Mouse (Mus musculus) embryonic facial prominence, embryonic 10.5 days (tissue): Measurements from ENCODE around the gene Glrx3. TPM values are rescaled to one million over a fixed set of nuclear protein-coding genes. Genes with fewer than 3 reads are reported as not detected.
"Not testable (repeated sequence)": the region's sequence is repeated elsewhere in the genome, so short reads cannot be mapped to it uniquely, and the experiment has no call there.

Experiments used
- DNase-seq: peaks from one replicate; pipeline ENCODE4 v3.0.0-alpha.2; 2017; ENCODE audit warnings: low spot score
- H3K27ac ChIP-seq: fragments of 300-500 bp; sonication (generic); replicated peaks from 2 replicates; pipeline ENCODE4 v1.5.1; 2016; ENCODE audit warnings: mild to moderate bottlenecking
- H3K27me3 ChIP-seq: fragments of 300-500 bp; sonication (generic); replicated peaks from 2 replicates; pipeline ENCODE4 v1.6.1; 2016; ENCODE audit warnings: low read depth, mild to moderate bottlenecking; ENCODE audit not compliant: poor library complexity, severe bottlenecking
- H3K36me3 ChIP-seq: fragments of 300-500 bp; sonication (generic); replicated peaks from 2 replicates; pipeline ENCODE4 v1.6.1; 2016; ENCODE audit warnings: mild to moderate bottlenecking, moderate library complexity
- H3K4me1 ChIP-seq: fragments of 300-500 bp; sonication (generic); 2 replicates; pipeline ENCODE4 v1.6.1; 2016
- H3K4me3 ChIP-seq: fragments of 300-500 bp; sonication (generic); 2 replicates; pipeline ENCODE4 v1.5.1; 2016; ENCODE audit warnings: mild to moderate bottlenecking, moderate library complexity
- H3K9me3 ChIP-seq: fragments of 300-500 bp; sonication (generic); 2 replicates; pipeline ENCODE4 v1.6.1; 2016; ENCODE audit warnings: mild to moderate bottlenecking
- WGBS: fragments of 180-500 bp; shearing (Covaris S2); methylation state at CpG from one replicate; pipeline ENCODE4 v1.1.7; 2016; 5-methylcytosine and 5-hydroxymethylcytosine counted together
- polyA plus RNA-seq: library from polyadenylated mRNA; unstranded; fragments of >200 nt; fragmentation: Nextera tagmentation; extraction: Ambion mirVana; gene quantifications from 2 replicates; pipeline ENCODE4 v1.2.1, GENCODE M21; 2016

Glrx3 gene
- polyA plus RNA-seq, 1 experiment from 2014 or later, result 316 TPM

DNA sequence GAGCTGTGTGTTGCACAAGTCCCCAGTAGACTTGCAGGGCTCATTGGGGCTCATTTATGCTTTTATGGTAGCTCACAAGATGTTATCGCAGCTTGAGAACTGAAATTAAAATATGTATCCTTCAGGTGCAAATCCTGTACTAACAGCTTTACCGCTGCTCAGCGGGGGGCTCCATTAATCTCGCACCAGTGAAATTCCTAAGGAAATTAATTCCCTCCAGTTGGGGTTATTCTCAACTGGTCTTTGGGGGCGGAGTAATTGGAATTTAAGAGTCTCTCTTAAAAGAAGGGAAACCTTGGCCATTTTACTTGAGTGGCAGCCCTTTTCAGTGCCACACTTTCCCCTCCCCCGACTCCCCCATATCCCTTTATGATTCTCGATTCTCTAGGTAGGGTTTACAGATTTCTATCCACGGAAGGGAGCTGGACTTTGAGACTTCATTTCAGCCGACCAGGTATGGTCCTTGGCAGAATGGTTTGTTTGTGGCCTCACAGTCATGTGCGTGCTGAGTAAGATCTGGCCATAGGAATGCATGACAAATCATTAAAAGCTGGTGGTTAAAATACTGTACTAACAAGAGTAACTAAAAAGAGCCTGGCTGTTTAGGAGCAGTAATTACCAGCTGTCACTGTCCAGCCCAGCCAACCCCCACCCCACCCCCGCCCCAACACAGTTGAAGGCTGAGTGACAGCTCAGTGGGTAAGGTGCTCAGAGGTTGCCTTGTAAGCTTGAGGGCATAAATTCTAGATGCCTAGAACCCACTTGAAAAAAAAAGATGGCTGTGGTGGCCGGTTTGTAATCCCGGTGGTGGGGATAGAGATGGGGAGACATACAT lies 5.4 kb upstream of the Glrx3 start:
- Histone ChIP-seq H3K4me3 (no peak overlapping the region), H3K9me3 (no peaks in the 10 kb centered on the region), H3K36me3 (no peaks in the 10 kb centered on the region), H3K27ac (no peak overlapping the region; the same call in 1 of the 2 replicates), H3K27me3 (no peaks in the 10 kb centered on the region), H3K4me1 (peaks cover 17% of the 10 kb centered on the region)
- no peak for DNase-seq
- 49% methylated on average over 13 of the region's 13 CpGs for WGBS

DNA sequence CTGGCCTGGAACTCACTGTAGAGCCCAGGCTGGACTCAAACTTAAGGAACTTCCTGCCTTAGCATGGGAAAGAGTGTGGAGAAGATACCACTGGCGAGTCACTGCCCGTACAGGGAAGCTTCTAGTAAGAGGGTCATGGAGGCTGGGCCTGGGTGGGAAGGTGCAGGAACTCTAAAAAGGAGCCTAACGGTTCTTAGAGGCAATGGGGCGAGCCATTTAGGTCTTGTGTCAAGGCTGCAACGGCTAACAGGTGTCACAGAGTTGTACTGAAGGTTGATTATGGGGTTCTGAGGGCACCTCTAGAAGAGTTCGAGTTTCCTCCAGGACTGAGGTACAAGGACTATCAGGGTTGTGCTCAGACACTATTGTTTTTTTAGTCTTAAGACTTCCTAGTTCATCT lies 513 bp upstream of the Glrx3 start:
- DNase-seq, result no peak
- Histone ChIP-seq H3K27me3 (no peaks in the 10 kb centered on the region), H3K4me3 (peak overlapping the region; percentile 88), H3K4me1 (peaks cover 32% of the 10 kb centered on the region), H3K36me3 (peaks cover 3% of the 10 kb centered on the region; the same call in 1 of the 2 replicates), H3K27ac (peak overlapping the region; percentile 95), H3K9me3 (no peaks in the 10 kb centered on the region)
- WGBS, result 76% methylated on average over 6 of the region's 6 CpGs

DNA sequence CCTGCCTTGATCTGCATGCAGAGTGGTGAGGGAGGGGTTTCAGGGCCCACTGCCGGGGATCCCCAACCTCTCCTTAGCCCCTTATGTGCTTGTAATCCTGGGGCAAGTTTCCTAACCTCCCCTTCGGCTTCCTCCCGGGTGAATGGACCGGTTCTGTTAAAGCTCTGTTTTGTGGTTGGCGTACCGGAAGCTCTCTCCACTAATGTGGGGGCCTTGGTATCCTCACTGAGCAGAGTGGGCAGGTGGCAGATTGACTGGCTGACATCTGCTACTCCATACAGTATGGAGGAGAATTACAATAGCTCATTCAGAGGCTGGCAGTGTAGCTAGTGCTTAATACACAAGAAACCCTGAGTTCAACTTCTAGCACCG lies 751 bp downstream of the Glrx3 start:
- DNase-seq, result no peak
- Histone ChIP-seq H3K9me3 (no peaks in the 10 kb centered on the region), H3K27me3 (no peaks in the 10 kb centered on the region), H3K4me3 (peak overlapping the region; percentile 88), H3K36me3 (peaks cover 13% of the 10 kb centered on the region), H3K27ac (peak overlapping the region; percentile 95), H3K4me1 (peaks cover 24% of the 10 kb centered on the region)
- WGBS, result 6% methylated on average over 7 of the region's 7 CpGs

DNA sequence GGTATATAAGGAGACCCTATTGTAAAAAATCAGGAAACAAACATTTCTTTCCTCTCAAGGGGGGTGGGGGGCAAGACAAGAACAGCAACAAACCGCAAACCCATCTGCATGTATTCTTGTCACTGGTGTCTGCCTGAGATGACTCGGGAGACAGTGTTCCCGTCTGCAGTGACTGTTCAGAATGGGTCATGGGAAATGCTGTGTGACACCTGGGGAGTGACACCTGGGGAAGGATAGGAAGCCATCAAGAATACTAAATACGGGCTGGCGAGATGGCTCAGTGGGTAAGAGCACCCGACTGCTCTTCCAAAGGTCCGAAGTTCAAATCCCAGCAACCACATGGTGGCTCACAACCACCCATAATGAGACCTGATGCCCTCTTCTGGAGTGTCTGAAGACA lies 1.5 kb downstream of the Glrx3 start:
- not testable (repeated sequence) for H3K9me3 ChIP-seq, DNase-seq, H3K27ac ChIP-seq, H3K27me3 ChIP-seq
- 87% methylated on average over 7 of the region's 7 CpGs for WGBS
- H3K36me3 ChIP-seq, result peaks cover 19% of the 10 kb centered on the region
- peak overlapping the region; percentile 88 for H3K4me3 ChIP-seq
- peaks cover 24% of the 10 kb centered on the region for H3K4me1 ChIP-seq

DNA sequence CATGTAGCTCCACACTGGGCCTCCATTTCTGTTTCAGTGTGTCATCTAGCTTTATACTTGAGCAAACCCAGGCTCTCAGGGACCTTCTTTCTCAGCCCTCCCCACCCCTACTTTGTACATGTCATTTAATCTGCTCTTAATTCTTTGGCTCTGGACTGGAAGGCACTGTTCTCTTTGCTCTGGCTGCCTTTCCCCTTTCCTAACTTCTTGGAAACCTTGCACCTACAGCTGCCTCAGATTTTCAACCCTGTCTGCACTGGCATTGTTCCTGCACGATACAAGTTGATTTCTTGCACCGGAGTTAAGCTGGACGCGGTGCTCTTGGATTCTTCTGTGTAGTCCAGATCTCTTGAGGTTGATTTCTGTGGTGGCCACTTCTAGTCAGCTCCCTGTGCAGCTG lies 5.5 kb downstream of the Glrx3 start:
- no peaks in the 10 kb centered on the region for H3K27me3 ChIP-seq
- DNase-seq, result no peak
- H3K9me3 ChIP-seq, result no peaks in the 10 kb centered on the region
- no peak overlapping the region for H3K4me3 ChIP-seq
- 95% methylated on average over 4 of the region's 4 CpGs for WGBS
- H3K36me3 ChIP-seq, result peaks cover 59% of the 10 kb centered on the region
- H3K4me1 ChIP-seq, result peaks cover 17% of the 10 kb centered on the region
- no peak overlapping the region for H3K27ac ChIP-seq

DNA sequence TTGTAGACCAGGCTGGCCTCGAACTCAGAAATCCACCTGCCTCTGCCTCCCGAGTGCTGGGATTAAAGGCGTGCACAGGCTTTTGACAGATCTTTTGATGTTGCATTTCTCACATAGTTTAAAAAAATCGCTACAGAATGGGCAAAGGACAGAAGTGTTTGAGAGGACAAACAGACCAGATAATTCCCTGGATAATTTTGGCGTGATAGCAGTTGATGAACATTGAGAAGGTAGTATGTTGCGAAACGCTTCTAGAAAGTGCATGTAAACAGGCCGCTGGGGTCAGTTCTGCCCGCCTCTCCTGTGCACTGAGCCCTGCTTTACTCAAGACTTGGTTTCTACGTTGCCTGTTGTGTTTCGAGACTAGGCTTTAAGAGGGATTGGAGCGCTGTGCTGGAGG lies 7.9 kb downstream of the Glrx3 start:
- H3K4me1 ChIP-seq, result peaks cover 2% of the 10 kb centered on the region; the same call in 1 of the 2 replicates
- H3K4me3 ChIP-seq, result no peak overlapping the region
- no peak for DNase-seq
- peaks cover 82% of the 10 kb centered on the region for H3K36me3 ChIP-seq
- H3K27me3 ChIP-seq, result no peaks in the 10 kb centered on the region
- H3K9me3 ChIP-seq, result no peaks in the 10 kb centered on the region
- 94% methylated on average over 12 of the region's 12 CpGs for WGBS
- H3K27ac ChIP-seq, result no peak overlapping the region

DNA sequence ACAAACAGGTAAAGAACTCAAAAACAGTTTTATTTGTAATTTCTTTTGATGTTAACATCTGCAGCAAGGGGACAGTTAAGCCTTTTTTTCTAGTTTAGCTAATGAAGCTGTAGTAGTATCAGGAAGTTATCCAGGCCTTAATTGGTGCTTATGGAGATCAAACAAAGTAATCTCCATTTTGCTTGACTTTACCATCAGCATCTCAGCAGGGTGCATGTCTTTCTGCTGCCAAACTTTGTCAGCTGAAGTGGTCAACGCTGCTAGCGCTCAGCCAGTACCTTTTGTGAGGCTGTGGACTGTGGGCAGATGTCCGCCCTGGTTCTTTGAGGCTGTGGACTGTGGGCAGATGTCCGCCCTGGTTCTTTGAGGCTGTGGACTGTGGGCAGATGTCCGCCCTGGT lies 24.0 kb downstream of the Glrx3 start:
- DNase-seq, result no peak
- Histone ChIP-seq H3K4me1 (no peaks in the 10 kb centered on the region), H3K27ac (no peak overlapping the region), H3K27me3 (no peaks in the 10 kb centered on the region), H3K4me3 (no peak overlapping the region), H3K9me3 (no peaks in the 10 kb centered on the region), H3K36me3 (peaks cover 99% of the 10 kb centered on the region)
- WGBS, result 80% methylated on average over 5 of the region's 5 CpGs

DNA sequence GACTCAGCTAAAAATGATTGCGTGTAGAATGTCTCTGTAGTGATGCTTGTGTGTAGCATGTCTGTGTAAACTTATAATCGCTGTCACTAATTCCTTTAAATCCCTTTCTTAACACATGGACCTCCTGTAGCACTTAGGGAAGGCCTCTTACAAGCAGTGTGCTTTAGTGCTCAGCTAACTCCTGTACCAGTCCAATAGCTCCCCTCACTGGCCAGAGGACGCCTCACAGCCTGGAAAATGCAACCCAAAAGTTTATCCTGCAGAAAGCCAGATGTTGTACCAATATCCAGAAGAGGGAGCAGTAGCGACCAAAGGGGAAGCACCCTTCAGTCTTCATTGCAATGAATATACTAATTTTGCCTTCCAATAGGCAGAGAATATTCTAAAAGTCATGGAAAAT lies 30.8 kb downstream of the Glrx3 start:
- peak; percentile 49 for DNase-seq
- Histone ChIP-seq H3K4me3 (no peak overlapping the region), H3K27me3 (no peaks in the 10 kb centered on the region), H3K4me1 (no peaks in the 10 kb centered on the region), H3K36me3 (peaks cover 71% of the 10 kb centered on the region), H3K9me3 (no peaks in the 10 kb centered on the region), H3K27ac (no peak overlapping the region)
- WGBS, result 80% methylated on average over 4 of the region's 4 CpGs

DNA sequence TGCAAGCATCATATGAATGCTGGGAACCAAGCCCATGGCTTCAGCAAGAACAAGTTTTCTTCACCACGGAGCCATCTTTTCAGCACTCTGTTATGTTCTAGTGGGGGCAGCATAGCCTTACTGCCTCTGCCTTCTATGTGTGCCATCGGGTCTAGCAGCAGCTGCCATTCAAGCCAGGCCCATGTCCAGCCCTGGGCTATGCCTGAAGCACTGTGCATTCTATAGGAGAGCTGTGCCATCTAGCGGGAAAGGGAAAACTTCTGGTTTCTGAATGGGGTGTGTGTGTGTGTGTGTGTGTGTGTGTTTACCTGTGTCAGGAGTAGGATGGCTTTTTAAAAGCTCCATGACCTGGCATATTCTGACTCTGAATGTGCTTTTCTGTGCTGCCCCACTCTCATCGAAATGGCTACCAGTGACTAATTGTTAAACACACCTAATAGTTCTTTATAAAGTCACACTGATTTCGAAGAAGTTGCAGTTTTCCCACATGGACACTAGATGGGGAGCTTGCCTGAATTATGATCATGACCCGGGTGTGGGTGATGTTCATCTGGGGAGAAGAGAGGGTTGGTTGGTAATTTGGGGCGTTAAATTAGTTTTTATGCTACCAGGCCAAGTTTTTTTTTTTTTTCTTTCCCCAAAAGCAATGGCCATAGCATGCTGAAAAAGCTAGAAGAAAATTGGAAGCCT lies 34.2 kb downstream of the Glrx3 start:
- Histone ChIP-seq H3K36me3 (peaks cover 37% of the 10 kb centered on the region), H3K4me3 (no peak overlapping the region), H3K9me3 (no peaks in the 10 kb centered on the region), H3K27me3 (peaks cover 1% of the 10 kb centered on the region), H3K27ac (no peak overlapping the region), H3K4me1 (0 out of 2 replicates have a peak, but pooled peaks cover 3% of the 10 kb centered on the region)
- peak; percentile 13 for DNase-seq
- WGBS, result 61% methylated on average over 7 of the region's 7 CpGs

DNA sequence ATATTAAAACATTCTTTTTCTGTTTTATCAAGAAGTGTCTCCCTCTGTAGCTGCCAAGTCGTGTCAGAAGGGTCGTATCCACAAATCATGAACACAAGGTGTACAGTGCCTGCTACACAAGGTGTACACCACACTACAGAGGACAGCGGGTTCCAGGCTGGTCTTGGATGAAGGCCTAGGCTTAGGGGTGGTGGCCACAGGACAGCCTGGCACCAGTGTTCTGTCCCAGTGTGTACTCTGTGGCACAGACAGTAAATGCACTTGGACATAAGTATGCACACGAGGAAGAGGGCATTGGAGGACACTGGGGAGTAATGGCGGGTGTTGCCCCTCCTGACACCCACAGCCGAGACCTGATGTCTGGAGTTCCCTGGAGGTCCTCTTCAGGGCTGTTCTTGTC lies 34.7 kb downstream of the Glrx3 start:
- Histone ChIP-seq H3K27ac (no peak overlapping the region), H3K4me3 (no peak overlapping the region), H3K4me1 (0 out of 2 replicates have a peak, but pooled peaks cover 3% of the 10 kb centered on the region), H3K36me3 (peaks cover 32% of the 10 kb centered on the region), H3K27me3 (peaks cover 7% of the 10 kb centered on the region), H3K9me3 (no peaks in the 10 kb centered on the region)
- no peak for DNase-seq
- WGBS, result 85% methylated on average over 6 of the region's 6 CpGs

DNA sequence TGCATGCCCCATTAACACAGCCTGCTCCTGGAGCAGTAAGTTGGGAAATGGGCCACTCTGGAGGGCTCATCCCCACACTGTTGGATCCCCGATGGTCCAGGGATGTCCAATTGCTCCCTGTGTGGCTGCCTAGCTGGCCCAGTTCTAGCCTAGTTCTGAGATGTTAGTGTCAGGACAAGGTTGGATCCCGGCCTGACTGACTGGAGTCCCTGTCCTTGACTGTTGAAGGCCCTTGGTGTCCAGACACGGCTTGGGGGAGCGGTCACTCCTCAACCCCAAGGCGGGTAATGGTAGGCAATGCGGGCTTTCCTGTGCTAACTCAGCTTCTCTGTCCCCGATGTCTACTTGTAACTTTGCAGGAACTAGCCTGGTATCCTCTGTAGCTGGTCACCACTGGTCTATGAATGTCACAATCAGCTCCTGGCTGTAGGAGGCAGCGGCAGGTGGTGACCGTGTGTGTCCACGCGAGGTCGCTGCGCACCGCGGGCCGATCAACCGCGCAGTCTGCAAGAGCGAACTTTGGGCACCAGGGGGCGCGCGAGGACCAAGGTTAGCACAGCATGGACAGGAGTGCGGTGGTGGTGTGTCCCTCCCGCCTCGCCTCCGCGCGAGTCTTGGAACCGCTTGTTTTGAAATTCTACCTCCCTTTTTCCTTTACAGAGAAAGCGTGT lies 40.7 kb downstream of the Glrx3 start:
- Histone ChIP-seq H3K27me3 (peaks cover 24% of the 10 kb centered on the region), H3K27ac (0 out of 2 replicates have a peak overlapping the region, but pooled peaks have one; percentile 4), H3K4me3 (peak overlapping the region; percentile 44), H3K9me3 (no peaks in the 10 kb centered on the region), H3K36me3 (no peaks in the 10 kb centered on the region), H3K4me1 (peaks cover 12% of the 10 kb centered on the region; the same call in 1 of the 2 replicates)
- peak; percentile 97 for DNase-seq
- WGBS, result 15% methylated on average over 30 of the region's 30 CpGs

DNA sequence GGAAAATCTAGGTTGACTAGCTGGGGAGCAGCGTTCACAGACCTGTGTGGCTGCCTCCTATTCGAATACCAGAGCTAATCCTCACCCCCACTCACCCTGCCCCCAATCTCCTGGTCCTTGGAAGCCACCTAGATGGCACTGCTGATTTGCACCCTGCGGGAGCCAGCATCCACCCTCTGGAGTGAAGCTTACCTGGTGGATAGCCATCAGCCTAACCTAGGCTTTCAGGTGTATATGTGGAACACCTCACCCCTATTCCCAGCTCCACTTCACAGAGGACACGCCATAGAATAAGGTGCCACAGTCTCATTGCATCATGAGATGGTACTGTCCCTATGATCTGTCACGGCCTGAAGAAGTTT lies 41.2 kb downstream of the Glrx3 start:
- 31% methylated on average over 5 of the region's 5 CpGs for WGBS
- peak overlapping the region; percentile 44 for H3K4me3 ChIP-seq
- H3K27ac ChIP-seq, result 0 out of 2 replicates have a peak overlapping the region, but pooled peaks have one; percentile 4
- H3K4me1 ChIP-seq, result peaks cover 12% of the 10 kb centered on the region; the same call in 1 of the 2 replicates
- no peaks in the 10 kb centered on the region for H3K36me3 ChIP-seq
- DNase-seq, result no peak
- H3K9me3 ChIP-seq, result no peaks in the 10 kb centered on the region
- H3K27me3 ChIP-seq, result peaks cover 24% of the 10 kb centered on the region
